Mouse (Mus musculus): ENCODE measurements around the gene 9330161L09Rik. TPM values are rescaled to one million over a fixed set of nuclear protein-coding genes. Genes with fewer than 3 reads are reported as not detected.
"Not testable (repeated sequence)": the region's sequence is repeated elsewhere in the genome, so short reads cannot be mapped to it uniquely, and the experiment has no call there.

The 9330161L09Rik gene
- not detected in 2 replicates for polyA plus RNA-seq (2012; ENCODE audit: insufficient read depth, insufficient read length, low replicate concordance, missing spikeins)

GRCm38 (mm10) chr12:103407720-103408119, at the start of gene 9330161L09Rik:
Gene 9330161L09Rik (minus strand): TSS chr12:103407820.
- WGBS: 93% methylated on average over 4 of the region's 4 CpGs
- Histone ChIP-seq H3K4me1 (ENCODE audit: control insufficient read depth, insufficient read depth, low read length) (no peaks in the 10 kb centered on the region), H3K4me3 (ENCODE audit: insufficient read depth, low read depth, low read length) (no peak within 1 kb of the TSS), H3K27ac (ENCODE audit: insufficient read depth, low read depth, low read length) (no peak within 1 kb of the TSS)
- TF ChIP-seq CTCF (IDR thresholded peaks at IDR 0.05; ENCODE audit: insufficient read depth, low read depth, low read length): no peak
- no peak for TF ChIP-seq POLR2A (IDR thresholded peaks at IDR 0.05; ENCODE audit: insufficient read depth, low read depth, low read length)

GRCm38 (mm10) chr12:103457140-103457539, 49.5 kb upstream of the 9330161L09Rik start, which contains the start of gene Ifi27l2b:
Gene Ifi27l2b (minus strand): TSS chr12:103457223.
- Histone ChIP-seq H3K27ac (ENCODE audit: insufficient read depth, low read depth, low read length) (no peak within 1 kb of the TSS), H3K4me1 (ENCODE audit: control insufficient read depth, insufficient read depth, low read length) (no peaks in the 10 kb centered on the region), H3K4me3 (ENCODE audit: insufficient read depth, low read depth, low read length) (no peak within 1 kb of the TSS)
- TF ChIP-seq POLR2A (IDR thresholded peaks at IDR 0.05; ENCODE audit: insufficient read depth, low read depth, low read length) (no peak), CTCF (IDR thresholded peaks at IDR 0.05; ENCODE audit: insufficient read depth, low read depth, low read length) (no peak)
- WGBS: 72% methylated on average over 3 of the region's 3 CpGs

- H3K4me3 ChIP-seq (ENCODE audit: insufficient read depth, low read depth, low read length); H3K4me1 ChIP-seq (ENCODE audit: control insufficient read depth, insufficient read depth, low read length); H3K27ac ChIP-seq (ENCODE audit: insufficient read depth, low read depth, low read length): not testable (repeated sequence)
- WGBS: no CpG with 5 or more reads among the region's 1 CpGs
Measured at GRCm38 (mm10) chr12:103456727-103457126, 49.1 kb upstream of the 9330161L09Rik start.

- no peak overlapping the region for H3K27ac ChIP-seq (ENCODE audit: insufficient read depth, low read depth, low read length)
- H3K4me3 ChIP-seq (ENCODE audit: insufficient read depth, low read depth, low read length): no peak overlapping the region
- H3K4me1 ChIP-seq (ENCODE audit: control insufficient read depth, insufficient read depth, low read length): no peaks in the 10 kb centered on the region
- TF ChIP-seq POLR2A (IDR thresholded peaks at IDR 0.05; ENCODE audit: insufficient read depth, low read depth, low read length) (no peak), CTCF (IDR thresholded peaks at IDR 0.05; ENCODE audit: insufficient read depth, low read depth, low read length) (no peak)
Measured at GRCm38 (mm10) chr12:103453361-103453760, 45.7 kb upstream of the 9330161L09Rik start.

- TF ChIP-seq CTCF (IDR thresholded peaks at IDR 0.05; ENCODE audit: insufficient read depth, low read depth, low read length) (no peak), POLR2A (IDR thresholded peaks at IDR 0.05; ENCODE audit: insufficient read depth, low read depth, low read length) (no peak)
- H3K4me1 ChIP-seq (ENCODE audit: control insufficient read depth, insufficient read depth, low read length): peaks cover 3% of the 10 kb centered on the region; the same call in 1 of the 2 replicates
- H3K27ac ChIP-seq (ENCODE audit: insufficient read depth, low read depth, low read length): no peak overlapping the region
- no peak overlapping the region for H3K4me3 ChIP-seq (ENCODE audit: insufficient read depth, low read depth, low read length)
- 68% methylated on average over 3 of the region's 3 CpGs for WGBS
Measured at GRCm38 (mm10) chr12:103445060-103445459, 37.4 kb upstream of the 9330161L09Rik start.

GRCm38 (mm10) chr12:103444261-103444660, 36.6 kb upstream of the 9330161L09Rik start:
- not testable (repeated sequence) for H3K4me1 ChIP-seq (ENCODE audit: control insufficient read depth, insufficient read depth, low read length)
- 45% methylated on average over 6 of the region's 7 CpGs for WGBS

GRCm38 (mm10) chr12:103443524-103443923, 35.9 kb upstream of the 9330161L09Rik start, which contains the start of gene Ifi27l2a:
Gene Ifi27l2a (minus strand): TSS chr12:103443680.
- no peak for TF ChIP-seq POLR2A (IDR thresholded peaks at IDR 0.05; ENCODE audit: insufficient read depth, low read depth, low read length)
- H3K4me3 ChIP-seq (ENCODE audit: insufficient read depth, low read depth, low read length): no peak within 1 kb of the TSS
- 59% methylated on average over 3 of the region's 3 CpGs for WGBS
- peaks cover 3% of the 10 kb centered on the region; the same call in 1 of the 2 replicates for H3K4me1 ChIP-seq (ENCODE audit: control insufficient read depth, insufficient read depth, low read length)
- no peak within 1 kb of the TSS for H3K27ac ChIP-seq (ENCODE audit: insufficient read depth, low read depth, low read length)

More at GRCm38 (mm10) chr12:103444261-103444660, 36.6 kb upstream of the 9330161L09Rik start:
- not testable (repeated sequence) for H3K27ac ChIP-seq (ENCODE audit: insufficient read depth, low read depth, low read length); H3K4me3 ChIP-seq (ENCODE audit: insufficient read depth, low read depth, low read length)

GRCm38 (mm10) chr12:103437601-103438000, 30.0 kb upstream of the 9330161L09Rik start:
- H3K4me3 ChIP-seq (ENCODE audit: insufficient read depth, low read depth, low read length): no peak overlapping the region
- TF ChIP-seq POLR2A (IDR thresholded peaks at IDR 0.05; ENCODE audit: insufficient read depth, low read depth, low read length) (no peak), CTCF (IDR thresholded peaks at IDR 0.05; ENCODE audit: insufficient read depth, low read depth, low read length) (no peak)
- no peaks in the 10 kb centered on the region for H3K4me1 ChIP-seq (ENCODE audit: control insufficient read depth, insufficient read depth, low read length)
- WGBS: 100% methylated on average over 1 of the region's 1 CpGs
- H3K27ac ChIP-seq (ENCODE audit: insufficient read depth, low read depth, low read length): no peak overlapping the region

GRCm38 (mm10) chr12:103434861-103435260, 27.2 kb upstream of the 9330161L09Rik start:
- no peak for TF ChIP-seq CTCF (IDR thresholded peaks at IDR 0.05; ENCODE audit: insufficient read depth, low read depth, low read length)
- no peak for TF ChIP-seq POLR2A (IDR thresholded peaks at IDR 0.05; ENCODE audit: insufficient read depth, low read depth, low read length)
- Histone ChIP-seq H3K27ac (ENCODE audit: insufficient read depth, low read depth, low read length) (no peak overlapping the region), H3K4me1 (ENCODE audit: control insufficient read depth, insufficient read depth, low read length) (no peaks in the 10 kb centered on the region), H3K4me3 (ENCODE audit: insufficient read depth, low read depth, low read length) (peak overlapping the region; percentile 1; the same call in 1 of the 2 replicates)

Data from olfactory bulb, adult 2 months (tissue).